Mouse (Mus musculus) lung, embryonic 14.5 days (tissue): ENCODE measurements around the gene Sema5a. TPM values are rescaled to one million over a fixed set of nuclear protein-coding genes. Genes with fewer than 3 reads are reported as not detected.
A peak's percentile ranks its signal among the peaks of the same experiment; 100 is the strongest.

Experiments
- ATAC-seq: fragments of 200-750 bp; cut with Nextera tagmentation; 2 replicates; pipeline ENCODE4 v1.8.0; 2017; ENCODE audit warnings: mild to moderate bottlenecking, moderate TSS enrichment, moderate library complexity; ENCODE audit not compliant: insufficient read depth
- DNase-seq: peaks from one replicate; pipeline ENCODE4 v3.0.0-alpha.2; 2015
- H3K27ac ChIP-seq: fragments of 300-500 bp; sonication (generic); 2 replicates; pipeline ENCODE4 v1.5.1; 2014; ENCODE audit warnings: low read depth, mild to moderate bottlenecking, moderate library complexity
- H3K27me3 ChIP-seq: fragments of 300-500 bp; sonication (generic); 2 replicates; pipeline ENCODE4 v1.6.1; 2014; ENCODE audit warnings: low read length, control low read depth; ENCODE audit not compliant: insufficient read depth
- H3K36me3 ChIP-seq: fragments of 300-500 bp; sonication (generic); 2 replicates; pipeline ENCODE4 v1.6.1; 2014; ENCODE audit warnings: control low read depth; ENCODE audit not compliant: insufficient read depth
- H3K4me1 ChIP-seq: fragments of 300-500 bp; sonication (generic); 2 replicates; pipeline ENCODE4 v1.6.1; 2014; ENCODE audit warnings: antibody characterized with exemption, control low read depth; ENCODE audit not compliant: insufficient read depth
- H3K4me2 ChIP-seq: fragments of 300-500 bp; sonication (generic); 2 replicates; pipeline ENCODE4 v1.6.1; 2014; ENCODE audit warnings: mild to moderate bottlenecking
- H3K4me3 ChIP-seq: fragments of 300-500 bp; sonication (generic); 2 replicates; pipeline ENCODE4 v1.5.1; 2014; ENCODE audit warnings: low read depth, low read length
- H3K9ac ChIP-seq: fragments of 300-500 bp; sonication (generic); 2 replicates; pipeline ENCODE4 v1.6.1; 2014
- H3K9me3 ChIP-seq: fragments of 300-500 bp; sonication (generic); 2 replicates; pipeline ENCODE4 v1.6.1; 2016; ENCODE audit warnings: low read depth, low read length, control low read depth
- CTCF ChIP-seq: IDR thresholded peaks from 2 replicates; pipeline ENCODE4 v1.5.1; 2016; ENCODE audit warnings: antibody characterized with exemption, low read depth
- WGBS: fragments of 180-500 bp; shearing (Covaris S2); extraction: QIAGEN DNeasy Blood & Tissue Kit; methylation state at CpG from one replicate; pipeline ENCODE4 v1.1.7; 2014; 5-methylcytosine and 5-hydroxymethylcytosine counted together
- polyA plus RNA-seq: library from polyadenylated mRNA; unstranded; fragments of >200 nt; fragmentation: Nextera tagmentation; extraction: Ambion mirVana; gene quantifications from 2 replicates; pipeline ENCODE4 v1.2.1, GENCODE M21; 2014

Gene Sema5a
- polyA plus RNA-seq, 1 experiment from 2014 or later, result 17.9 TPM

DNA sequence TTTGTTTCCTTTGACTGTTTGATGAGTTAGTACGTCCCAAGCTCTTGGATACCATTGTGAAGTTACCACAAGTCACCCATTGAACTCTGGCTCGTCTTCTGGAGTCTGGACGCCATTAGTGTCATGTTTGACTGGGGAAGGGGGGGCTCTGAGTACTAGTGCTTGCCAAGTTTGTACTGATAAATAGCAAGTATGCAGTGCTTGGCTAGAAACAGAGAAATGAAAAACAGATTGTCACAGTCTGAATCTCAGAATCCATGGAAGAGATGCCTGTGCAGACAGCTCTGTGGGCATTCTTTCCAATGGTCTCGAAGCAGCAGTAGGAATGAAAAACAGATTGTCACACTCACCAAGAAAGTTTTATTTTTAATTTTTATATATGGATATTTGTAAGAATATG lies 411.4 kb downstream of the Sema5a start:
- ATAC-seq (peak; percentile 78), DNase-seq (peak; percentile 67)
- 41% methylated on average over 4 of the region's 4 CpGs for WGBS
- H3K9me3 ChIP-seq, result no peaks in the 10 kb centered on the region
- H3K27me3 ChIP-seq, result no peaks in the 10 kb centered on the region
- H3K4me3 ChIP-seq, result no peak overlapping the region
- no peak overlapping the region for H3K4me2 ChIP-seq
- H3K36me3 ChIP-seq, result no peaks in the 10 kb centered on the region
- TF ChIP-seq CTCF, result no peak
- H3K27ac ChIP-seq, result no peak overlapping the region
- H3K9ac ChIP-seq, result no peak overlapping the region
- no peaks in the 10 kb centered on the region for H3K4me1 ChIP-seq

DNA sequence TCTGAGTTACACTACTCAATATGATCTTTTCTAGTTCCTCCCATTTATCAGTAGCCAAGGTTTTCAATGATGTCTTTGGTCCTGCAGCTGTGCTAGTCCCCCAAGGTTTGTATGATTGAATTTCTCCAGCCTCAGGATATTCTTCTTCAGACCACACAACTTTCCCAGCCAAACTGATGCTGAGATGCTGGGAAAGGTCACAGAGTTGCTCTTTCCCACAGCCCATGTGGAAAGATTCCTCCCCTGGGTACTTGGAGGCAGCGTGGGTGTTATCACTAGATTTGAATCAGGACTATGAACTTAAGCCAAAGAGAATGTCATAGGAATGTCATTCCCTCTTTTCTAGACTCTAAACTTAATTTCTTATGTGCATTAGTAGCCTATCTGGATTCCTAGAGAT lies 431.8 kb downstream of the Sema5a start:
- no peaks in the 10 kb centered on the region for H3K9me3 ChIP-seq
- no peak for TF ChIP-seq CTCF
- peak; percentile 15 for DNase-seq

DNA sequence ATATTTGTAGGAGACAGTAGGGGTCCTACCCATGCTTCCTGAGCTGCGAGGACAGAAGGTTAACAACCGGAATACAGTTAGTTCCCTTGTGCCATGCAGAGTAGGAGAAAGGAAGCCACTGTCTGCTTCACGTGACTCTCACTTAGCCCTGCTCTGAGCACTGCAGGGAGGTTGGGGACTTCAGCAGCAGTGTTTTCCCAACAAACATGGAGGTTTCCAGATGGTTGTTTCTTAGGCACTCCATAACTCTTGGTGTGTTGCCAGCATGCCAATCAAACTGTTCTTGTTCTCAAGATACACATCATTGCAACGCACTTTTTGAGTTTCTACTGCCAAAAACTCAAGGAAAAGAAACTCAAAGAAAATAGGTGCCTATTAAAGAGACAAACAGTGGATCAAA lies 440.5 kb downstream of the Sema5a start:
- Histone ChIP-seq H3K36me3 (no peaks in the 10 kb centered on the region), H3K9ac (no peak overlapping the region), H3K4me3 (no peak overlapping the region), H3K4me1 (no peaks in the 10 kb centered on the region), H3K4me2 (no peak overlapping the region), H3K9me3 (no peaks in the 10 kb centered on the region), H3K27me3 (no peaks in the 10 kb centered on the region), H3K27ac (no peak overlapping the region)
- WGBS, result 65% methylated on average over 4 of the region's 4 CpGs
- DNase-seq, result no peak
- no peak for ATAC-seq
- TF ChIP-seq CTCF, result no peak

More for the DNA sequence above, 431.8 kb downstream of the Sema5a start:
- 70% methylated on average over 1 of the region's 1 CpGs for WGBS
- Histone ChIP-seq H3K4me2 (no peak overlapping the region), H3K27ac (no peak overlapping the region), H3K27me3 (no peaks in the 10 kb centered on the region), H3K4me1 (no peaks in the 10 kb centered on the region), H3K4me3 (no peak overlapping the region), H3K36me3 (no peaks in the 10 kb centered on the region), H3K9ac (no peak overlapping the region)
- ATAC-seq, result no peak

DNA sequence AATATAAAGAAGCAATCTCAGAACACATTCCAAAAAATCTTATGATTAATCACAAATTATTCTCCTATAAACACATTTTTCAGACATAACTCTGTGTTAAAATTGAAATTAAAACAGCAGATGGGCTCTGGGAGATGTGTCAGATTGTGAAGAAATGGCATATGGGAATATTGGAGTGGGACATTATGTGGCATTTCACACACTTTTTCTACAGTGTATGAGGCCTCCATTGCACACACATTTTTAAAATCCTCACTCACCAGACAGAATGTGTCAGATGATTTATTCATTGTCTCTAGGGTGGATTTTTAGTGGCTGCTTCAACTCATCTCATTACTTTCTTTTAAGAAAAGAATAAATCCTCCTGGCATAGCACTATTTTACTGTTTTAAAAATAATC lies 446.4 kb downstream of the Sema5a start:
- no peak overlapping the region for H3K27ac ChIP-seq
- no peak for TF ChIP-seq CTCF
- no peak for ATAC-seq

DNA sequence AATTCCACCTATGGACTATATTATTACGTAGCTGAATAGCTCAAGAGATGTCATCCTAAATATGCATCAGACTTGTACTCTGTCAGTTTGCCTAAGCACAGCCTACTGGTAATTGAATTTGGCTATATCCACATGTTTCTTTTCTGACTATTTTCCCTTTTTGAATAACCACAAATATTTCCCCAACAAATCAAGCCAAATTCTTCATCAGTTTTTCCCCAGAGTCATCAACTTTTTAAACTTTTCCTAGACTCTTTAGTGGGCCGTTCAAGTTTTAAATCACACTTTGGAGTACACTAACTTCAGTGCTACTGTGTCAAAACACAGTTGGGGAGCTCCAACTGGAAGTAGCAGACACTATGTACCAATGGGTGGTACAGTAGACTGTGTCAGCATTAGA lies 448.4 kb downstream of the Sema5a start:
- Histone ChIP-seq H3K36me3 (no peaks in the 10 kb centered on the region), H3K4me2 (no peak overlapping the region), H3K27me3 (no peaks in the 10 kb centered on the region), H3K4me3 (no peak overlapping the region), H3K9me3 (no peaks in the 10 kb centered on the region), H3K9ac (no peak overlapping the region), H3K4me1 (no peaks in the 10 kb centered on the region), H3K27ac (no peak overlapping the region)
- ATAC-seq (no peak), DNase-seq (no peak)
- 84% methylated on average over 2 of the region's 2 CpGs for WGBS
- TF ChIP-seq CTCF, result no peak

More for the DNA sequence above, 446.4 kb downstream of the Sema5a start:
- H3K9ac ChIP-seq, result no peak overlapping the region
- H3K9me3 ChIP-seq, result no peaks in the 10 kb centered on the region
- H3K4me1 ChIP-seq, result no peaks in the 10 kb centered on the region
- no peak overlapping the region for H3K4me2 ChIP-seq
- no peak overlapping the region for H3K4me3 ChIP-seq
- no peaks in the 10 kb centered on the region for H3K36me3 ChIP-seq
- H3K27me3 ChIP-seq, result no peaks in the 10 kb centered on the region
- no peak for DNase-seq

DNA sequence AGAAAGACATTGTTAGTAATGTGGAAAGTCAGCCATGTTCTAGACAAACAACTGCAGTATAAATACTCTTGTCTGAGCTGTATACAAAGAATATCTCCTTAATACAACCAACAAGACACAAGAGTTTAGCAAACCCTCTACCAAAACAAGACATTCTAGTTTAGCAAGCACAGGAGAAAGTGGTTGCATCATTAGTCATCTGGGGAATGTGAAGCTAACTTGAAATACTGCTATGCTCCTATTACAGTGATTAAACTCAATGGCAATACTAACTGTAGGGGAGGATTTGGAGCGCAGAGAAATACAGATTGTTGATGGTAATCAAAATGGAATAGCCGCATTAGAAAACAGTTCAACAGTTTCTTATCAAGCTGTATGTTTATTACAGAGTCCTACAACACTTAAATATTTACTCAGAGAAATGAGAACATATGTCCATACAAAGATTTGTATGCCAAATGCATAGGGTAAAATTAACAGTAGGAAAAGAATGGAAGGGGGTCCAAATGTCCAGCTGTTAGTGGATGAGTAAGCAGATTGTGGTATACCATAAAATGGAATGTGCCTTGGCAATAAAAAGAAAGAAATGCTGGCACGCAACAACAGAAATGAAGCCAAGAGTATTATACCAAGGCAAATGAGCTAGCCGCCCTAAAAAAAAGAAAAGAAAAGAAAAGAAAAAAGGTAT lies 472.8 kb downstream of the Sema5a start:
- H3K4me3 ChIP-seq, result no peak overlapping the region
- H3K27me3 ChIP-seq, result no peaks in the 10 kb centered on the region
- DNase-seq (peak; percentile 19), ATAC-seq (0 out of 2 replicates have a peak, but pooled peaks have one; percentile 38)
- H3K9ac ChIP-seq, result no peak overlapping the region
- no peaks in the 10 kb centered on the region for H3K9me3 ChIP-seq
- no peak overlapping the region for H3K4me2 ChIP-seq
- no peak for TF ChIP-seq CTCF
- 0 out of 2 replicates have a peak, but pooled peaks cover 4% of the 10 kb centered on the region for H3K4me1 ChIP-seq
- WGBS, result 67% methylated on average over 4 of the region's 4 CpGs
- no peaks in the 10 kb centered on the region for H3K36me3 ChIP-seq
- no peak overlapping the region for H3K27ac ChIP-seq

DNA sequence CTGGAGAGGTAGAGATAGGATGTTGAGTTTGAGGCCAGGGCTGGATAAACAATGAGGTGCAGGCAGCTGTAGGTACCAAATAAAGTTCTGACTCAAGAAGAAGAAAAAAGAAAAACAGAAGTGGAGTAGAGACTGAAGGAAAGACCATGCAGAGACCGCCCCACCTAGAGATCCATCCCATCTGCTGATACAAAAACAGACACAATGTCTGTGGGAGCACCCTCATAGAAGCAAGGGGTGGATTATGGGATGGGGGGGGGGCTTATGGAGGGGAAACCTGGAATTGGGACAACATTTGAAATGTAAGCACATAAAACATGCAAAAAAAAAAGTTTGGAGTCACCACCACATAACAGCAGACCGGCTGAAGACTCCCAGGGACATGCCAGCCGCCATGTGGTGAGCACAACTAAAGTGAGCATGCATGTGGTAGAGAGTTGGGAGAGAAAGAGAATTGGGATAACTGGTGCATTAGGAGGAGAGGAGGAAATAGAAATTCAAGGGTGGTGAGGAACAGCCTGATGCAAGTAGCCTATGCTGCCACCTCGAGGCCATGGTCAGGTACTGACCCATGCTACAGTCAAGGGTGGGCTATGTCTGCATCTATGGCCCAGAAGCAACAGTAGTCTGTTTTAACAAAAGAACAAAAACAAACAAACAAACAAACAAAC lies 473.8 kb downstream of the Sema5a start:
- Histone ChIP-seq H3K4me2 (no peak overlapping the region), H3K4me3 (no peak overlapping the region), H3K9ac (no peak overlapping the region), H3K27ac (no peak overlapping the region), H3K4me1 (0 out of 2 replicates have a peak, but pooled peaks cover 4% of the 10 kb centered on the region), H3K27me3 (no peaks in the 10 kb centered on the region), H3K36me3 (no peaks in the 10 kb centered on the region), H3K9me3 (no peaks in the 10 kb centered on the region)
- peak; percentile 97 for TF ChIP-seq CTCF
- WGBS, result 38% methylated on average over 4 of the region's 4 CpGs
- ATAC-seq (peak; percentile 82), DNase-seq (peak; percentile 89)
